Mouse (Mus musculus) G1E (cell line): ENCODE measurements around the gene Tbc1d13.

Experiments
- CTCF ChIP-seq: IDR thresholded peaks from 2 replicates; pipeline ENCODE4 v1.5.1; 2012; ENCODE audit warnings: low read depth, low read length, inconsistent platforms, mixed read lengths
- GATA1 ChIP-seq: IDR thresholded peaks from 2 replicates; pipeline ENCODE4 v1.6.1; 2012; ENCODE audit warnings: borderline replicate concordance, low read length, inconsistent platforms, mixed read lengths
- GATA2 ChIP-seq: IDR thresholded peaks from 2 replicates; pipeline ENCODE4 v1.6.1; 2012; ENCODE audit warnings: low read depth, low read length, inconsistent platforms, borderline replicate concordance
- POLR2AphosphoS5 ChIP-seq: IDR thresholded peaks from 2 replicates; pipeline ENCODE4 v1.6.1; 2012; ENCODE audit warnings: low read depth, low read length, inconsistent platforms; ENCODE audit not compliant: insufficient replicate concordance
- TAL1 ChIP-seq: conservative IDR thresholded peaks from 2 replicates; pipeline ENCODE4 v1.6.1; 2012; ENCODE audit warnings: low read depth, low read length, inconsistent platforms, mixed read lengths

DNA sequence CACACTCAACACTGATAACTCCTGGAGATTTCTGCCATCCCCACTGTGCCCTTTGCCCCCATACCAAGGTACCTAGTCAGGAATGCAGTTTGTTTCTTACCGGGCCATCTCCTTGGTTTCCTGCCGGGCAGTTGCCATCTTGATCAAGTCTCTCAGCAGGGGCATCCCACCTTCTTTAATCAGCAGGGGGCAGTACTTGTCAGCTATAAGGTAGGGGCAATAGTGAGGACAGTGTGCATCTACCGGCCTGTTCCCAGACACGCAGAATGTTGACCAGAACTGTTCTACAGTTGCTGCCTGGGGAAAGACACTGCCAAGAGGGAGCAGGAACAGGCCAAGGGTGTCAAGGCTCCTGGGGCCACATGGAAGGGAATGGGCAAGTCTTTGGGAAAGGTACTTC is 33.3 kb upstream of the Tbc1d13 start:
- TF ChIP-seq CTCF = no peak
- TF ChIP-seq GATA1 = no peak
- TF ChIP-seq TAL1 = no peak
- no peak for TF ChIP-seq POLR2AphosphoS5
- no peak for TF ChIP-seq GATA2
